Mouse (Mus musculus): Measurements from ENCODE around the gene Dld. TPM values are rescaled to one million over a fixed set of nuclear protein-coding genes. Genes with fewer than 3 reads are reported as not detected.

The Dld gene
- polyA plus RNA-seq, 1 experiment: 31.0 TPM

DNA sequence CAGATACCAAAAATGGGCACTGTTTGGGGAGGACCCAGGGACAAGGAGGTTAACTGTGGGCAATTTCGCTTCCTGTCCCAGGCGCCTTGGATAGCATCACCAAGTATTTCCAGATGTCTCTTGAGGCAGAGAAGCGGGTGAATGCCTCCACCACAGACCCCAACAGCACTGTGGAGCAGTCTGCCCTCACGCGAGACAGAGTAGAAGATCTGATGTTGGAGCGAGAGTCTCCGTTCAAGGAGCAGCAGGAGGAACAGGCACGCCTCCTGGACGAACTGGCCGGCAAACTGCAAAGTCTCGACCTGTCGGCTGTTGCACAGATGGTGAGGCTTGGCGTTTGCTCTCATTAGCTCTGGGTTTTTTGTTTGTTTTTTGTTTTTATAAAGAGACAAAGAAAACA, 30.4 kb downstream of the Dld start:
- no peak for DNase-seq (ENCODE audit: low read depth)

DNA sequence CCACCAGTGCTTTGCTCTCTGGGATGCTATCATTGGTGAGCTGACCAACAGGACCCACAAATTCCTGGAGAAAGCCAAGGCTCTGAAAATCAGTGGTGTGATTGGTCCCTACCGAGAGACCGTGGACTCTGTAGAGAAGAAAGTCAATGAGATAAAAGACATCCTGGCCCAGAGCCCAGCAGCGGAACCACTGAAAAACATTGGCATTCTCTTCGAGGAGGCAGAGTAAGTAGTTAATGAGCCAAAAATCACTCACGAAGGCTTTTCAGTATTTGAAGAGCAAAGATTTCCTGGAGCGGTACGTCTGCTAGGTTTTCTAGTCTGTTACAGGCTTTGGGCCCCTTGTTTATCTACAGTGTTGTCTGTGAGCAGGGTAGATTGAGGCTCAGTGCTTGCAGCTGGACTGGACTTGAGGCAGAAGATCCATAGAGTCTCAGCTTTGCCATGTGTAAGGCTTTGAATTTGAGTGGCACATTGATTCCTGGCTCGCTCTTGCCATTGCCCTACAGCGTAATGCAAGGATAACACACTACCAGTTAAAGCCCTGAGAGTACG, 32.8 kb downstream of the Dld start:
- DNase-seq (ENCODE audit: low read depth): no peak

DNA sequence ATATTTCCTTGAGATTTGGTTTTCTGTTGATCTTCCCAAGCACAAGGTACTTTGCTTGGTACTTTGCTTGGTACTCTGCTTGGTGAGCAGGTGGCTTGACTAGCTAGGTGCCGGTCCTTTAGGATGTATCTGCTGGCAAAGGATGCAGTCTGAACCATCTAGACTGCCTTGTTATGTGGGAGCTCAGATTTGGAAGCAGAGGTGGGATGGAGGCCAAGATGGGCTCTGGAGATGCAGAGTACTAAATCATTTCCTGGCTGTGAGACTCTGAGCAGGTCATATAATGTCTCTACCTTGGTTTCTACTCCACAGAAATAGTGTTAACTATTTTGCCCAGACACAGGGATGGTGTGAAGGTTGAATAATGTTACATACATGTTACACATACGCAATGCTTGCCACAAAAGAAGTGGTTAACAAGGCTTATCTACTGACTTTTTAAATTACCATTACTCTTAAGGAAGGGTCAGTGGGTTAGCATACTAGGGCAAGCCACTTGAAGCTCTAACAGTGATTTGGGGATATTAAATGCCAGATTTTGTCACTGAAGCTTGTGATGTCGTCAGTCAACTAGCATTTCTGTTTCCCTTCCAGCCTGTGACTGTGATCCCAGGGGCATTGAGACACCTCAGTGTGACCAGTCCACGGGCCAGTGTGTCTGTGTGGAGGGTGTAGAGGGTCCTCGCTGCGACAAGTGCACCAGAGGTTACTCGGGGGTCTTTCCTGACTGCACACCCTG, 33.4 kb downstream of the Dld start:
- no peak for DNase-seq (ENCODE audit: low read depth)

DNA sequence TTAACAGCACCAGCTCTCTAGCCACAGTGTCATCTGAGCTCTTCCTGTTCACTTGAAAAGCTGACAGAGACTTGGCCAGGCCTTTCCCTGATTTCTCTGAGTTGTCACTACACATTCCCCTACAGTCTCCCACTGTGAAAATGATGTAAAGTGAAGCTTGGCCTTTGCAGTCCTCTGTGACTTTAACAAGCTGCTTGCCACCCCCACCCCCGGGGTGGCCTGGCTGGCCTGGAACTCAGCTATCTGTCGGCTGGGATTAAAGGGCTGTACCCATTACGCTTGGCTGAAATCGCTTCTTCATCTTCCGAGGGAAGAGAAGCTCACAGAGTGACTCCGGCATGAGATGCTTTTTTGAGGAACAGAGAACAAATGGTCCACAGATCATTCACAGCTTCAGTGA, 35.3 kb downstream of the Dld start:
- no peak for DNase-seq (ENCODE audit: low read depth)

DNA sequence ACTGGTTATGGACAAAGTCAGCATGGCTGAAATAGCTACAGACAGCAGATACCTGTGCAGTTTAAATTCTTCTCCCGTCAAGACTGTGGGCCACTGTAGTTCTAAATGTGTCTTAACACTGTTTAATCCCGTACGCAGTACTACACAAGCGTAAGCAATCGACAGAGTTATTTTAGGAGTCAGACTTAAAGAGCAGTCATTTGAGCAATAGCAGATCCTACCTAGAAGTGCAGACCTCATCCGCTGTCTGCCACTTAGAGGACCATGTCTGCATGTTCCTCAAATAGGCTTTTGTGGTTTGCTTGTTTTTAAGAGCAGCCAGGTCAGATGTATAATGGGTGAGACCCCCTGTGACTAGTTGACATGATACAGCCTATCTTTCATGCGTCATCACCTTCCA, 36.9 kb downstream of the Dld start:
- DNase-seq (ENCODE audit: low read depth): no peak

DNA sequence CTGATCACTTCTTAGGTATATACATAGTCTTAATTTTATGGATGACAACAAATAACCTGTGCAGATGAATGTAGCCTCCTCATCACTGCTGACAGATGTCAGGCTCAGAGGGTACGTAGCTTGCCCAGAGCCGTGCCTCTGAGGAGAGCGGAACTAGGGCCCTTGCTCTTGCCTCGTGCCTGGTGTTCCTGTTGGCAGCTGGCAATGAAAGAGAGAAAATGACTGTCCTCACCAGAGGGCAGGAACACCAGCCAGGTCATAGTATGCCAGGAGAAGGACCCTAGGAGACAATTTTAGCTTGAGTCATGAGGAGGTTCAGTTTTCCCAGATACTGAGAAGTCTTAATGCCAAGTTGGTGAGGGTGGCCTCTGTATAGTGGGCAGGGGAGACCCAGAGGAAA, 38.1 kb downstream of the Dld start:
- DNase-seq (ENCODE audit: low read depth): no peak

DNA sequence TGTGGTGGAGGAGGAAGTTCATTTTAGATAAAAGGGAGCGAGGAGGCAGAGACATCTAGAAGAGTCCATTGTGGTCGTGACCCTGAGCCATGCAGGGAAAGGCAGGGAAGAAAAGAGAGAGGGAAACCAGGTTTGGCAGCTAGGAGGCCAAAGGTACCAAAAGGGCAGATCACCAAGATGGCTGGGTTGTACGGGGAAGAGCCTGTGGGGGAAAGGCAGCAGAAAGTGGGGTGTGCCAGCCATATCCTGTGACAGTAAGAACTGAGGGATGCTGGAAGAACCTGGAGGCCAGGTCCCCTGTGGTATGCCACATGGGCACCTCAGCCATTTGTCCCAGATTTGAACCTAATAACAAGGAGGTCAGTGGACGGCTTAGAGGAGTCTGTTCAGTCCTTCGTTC, 39.0 kb downstream of the Dld start:
- DNase-seq (ENCODE audit: low read depth): no peak

DNA sequence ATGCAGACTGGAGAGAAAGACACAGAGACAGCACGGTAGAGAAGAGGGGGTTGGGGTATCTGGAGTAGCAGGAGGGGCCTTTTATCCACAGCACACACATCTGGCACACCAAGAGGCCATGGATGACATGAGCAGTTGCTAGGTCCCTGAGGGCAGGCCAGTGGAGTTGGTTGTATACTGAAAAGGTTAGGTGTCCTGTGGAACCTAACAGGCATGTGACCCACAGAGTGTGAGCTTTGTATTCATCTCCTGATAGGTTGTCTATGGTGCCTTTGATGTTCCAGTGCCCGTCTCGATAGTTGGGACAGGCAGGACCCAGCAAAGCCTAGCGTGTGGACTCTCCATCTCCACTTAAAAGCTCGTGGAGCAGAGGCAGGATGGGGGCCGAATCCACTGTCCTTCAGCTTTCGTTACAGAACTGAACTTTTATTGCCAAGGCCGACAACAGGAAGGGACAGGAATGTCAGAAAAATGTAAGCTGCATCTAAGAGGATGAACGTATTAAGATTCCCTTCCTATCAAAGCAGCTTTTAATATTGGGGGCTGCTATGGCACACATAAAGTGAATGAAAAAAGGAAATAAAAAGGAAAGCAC, 39.5 kb downstream of the Dld start:
- no peak for DNase-seq (ENCODE audit: low read depth)

DNA sequence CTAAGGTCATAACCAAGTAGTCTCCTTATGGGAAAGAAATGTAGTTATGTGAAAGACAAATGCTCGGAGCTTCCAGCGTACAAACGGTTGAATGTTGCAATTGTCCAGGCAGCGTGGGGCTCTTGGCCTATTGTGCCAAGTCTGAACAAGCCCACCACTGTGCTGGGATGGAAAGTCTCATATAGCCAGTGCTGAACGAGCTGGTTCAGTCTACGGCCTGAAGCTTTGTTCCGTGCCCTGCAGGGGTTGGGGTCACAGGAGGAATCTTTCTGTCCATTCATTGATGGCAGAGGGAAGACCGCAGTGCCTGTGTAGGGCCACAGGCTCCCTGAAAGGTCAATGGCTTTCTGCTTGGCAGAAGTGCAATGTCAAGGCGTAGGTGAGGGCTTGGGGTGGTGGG, 40.6 kb downstream of the Dld start:
- no peak for DNase-seq (ENCODE audit: low read depth)

DNA sequence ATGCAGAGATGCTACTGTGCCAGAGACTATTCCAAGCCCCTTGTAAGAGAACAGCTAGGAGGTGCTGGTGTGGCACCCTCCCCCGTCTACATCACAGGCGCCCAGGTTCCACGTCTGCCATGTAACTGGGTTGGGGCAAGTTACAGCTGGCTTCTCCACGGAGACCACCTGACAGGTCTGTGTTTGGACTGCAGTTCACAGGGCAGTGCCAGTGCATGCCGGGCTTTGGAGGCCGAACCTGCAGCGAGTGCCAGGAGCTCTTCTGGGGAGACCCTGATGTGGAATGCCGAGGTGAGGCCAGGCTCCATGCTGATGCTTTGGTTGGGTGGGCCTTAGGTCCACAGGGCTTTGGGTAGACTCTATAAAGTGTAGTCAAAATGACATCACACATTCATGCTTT, 43.5 kb downstream of the Dld start:
- DNase-seq (ENCODE audit: low read depth): no peak

DNA sequence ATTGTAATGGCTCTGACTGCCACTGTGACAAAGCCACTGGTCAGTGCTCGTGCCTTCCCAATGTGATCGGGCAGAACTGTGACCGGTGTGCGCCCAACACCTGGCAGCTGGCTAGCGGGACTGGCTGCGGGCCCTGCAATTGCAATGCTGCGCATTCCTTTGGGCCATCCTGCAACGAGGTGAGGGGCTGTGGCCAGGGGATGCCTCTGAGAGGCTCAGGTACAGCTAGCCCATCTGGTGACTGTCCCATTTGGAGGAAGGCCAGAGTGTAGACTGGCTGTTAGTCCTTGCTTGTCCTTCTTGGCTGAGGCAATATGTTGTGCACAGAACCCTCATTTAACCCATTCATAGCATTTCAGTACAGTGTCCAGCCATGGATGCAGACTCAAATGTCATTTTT, 44.2 kb downstream of the Dld start:
- DNase-seq (ENCODE audit: low read depth): no peak

DNA sequence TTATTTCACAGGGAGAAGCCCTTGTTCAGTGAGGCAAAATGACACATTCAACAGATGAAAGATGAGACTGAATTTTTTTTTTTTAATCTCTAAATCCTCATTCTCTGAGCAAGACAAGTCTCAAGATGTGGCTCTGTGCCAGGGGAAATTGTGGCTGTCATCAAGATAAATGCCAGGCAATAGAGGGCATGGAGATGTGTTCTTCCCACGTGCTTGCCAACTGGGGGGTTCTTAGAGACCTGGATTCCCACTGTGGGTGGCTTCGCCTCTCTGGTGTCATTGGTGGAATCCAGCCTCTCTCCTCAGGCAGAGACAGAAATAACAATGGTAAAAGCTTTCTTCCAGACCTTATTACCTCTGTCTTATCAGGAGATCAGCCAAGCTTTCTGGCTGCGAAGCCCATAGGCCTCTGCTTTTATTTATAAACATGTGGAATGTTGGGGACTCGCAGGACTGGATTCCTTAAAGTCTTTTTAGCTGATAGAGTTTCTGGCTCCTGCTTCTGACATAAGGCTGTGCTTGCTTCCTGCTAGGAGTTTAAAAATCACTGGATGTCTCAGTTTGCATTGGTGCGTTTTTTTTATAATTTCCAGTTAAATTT, 45.1 kb downstream of the Dld start:
- no peak for DNase-seq (ENCODE audit: low read depth)

DNA sequence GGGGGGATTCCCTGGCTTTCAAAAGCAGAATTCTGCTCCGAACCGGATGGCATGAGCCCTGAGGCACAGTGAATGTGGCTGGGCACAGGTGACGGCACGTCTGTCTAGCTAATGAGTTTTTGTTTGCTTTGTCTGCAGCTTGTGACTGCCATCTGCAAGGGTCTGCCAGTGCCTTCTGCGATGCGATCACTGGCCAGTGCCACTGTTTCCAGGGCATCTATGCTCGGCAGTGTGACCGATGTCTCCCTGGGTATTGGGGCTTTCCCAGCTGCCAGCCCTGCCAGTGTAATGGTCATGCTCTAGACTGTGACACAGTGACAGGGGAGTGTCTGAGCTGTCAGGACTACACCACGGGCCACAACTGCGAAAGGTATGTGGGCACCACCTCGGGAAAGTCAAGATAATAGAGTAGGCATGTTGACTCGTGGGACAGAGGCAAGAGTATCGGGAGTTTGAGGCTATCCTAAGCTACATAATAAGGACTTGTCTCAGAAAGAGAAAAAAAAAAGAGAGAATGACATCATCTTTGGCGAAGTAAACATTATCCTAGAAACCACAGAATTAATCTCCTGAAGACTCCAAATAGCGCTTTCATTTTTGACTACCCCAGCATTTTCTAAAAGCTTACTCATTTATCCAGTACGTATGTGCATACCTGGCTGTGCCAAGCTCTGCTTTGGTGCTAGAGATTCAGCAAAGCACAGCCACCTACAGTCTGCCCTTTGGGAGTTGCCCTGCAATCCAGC, 48.3 kb downstream of the Dld start:
- no peak for DNase-seq (ENCODE audit: low read depth)

DNA sequence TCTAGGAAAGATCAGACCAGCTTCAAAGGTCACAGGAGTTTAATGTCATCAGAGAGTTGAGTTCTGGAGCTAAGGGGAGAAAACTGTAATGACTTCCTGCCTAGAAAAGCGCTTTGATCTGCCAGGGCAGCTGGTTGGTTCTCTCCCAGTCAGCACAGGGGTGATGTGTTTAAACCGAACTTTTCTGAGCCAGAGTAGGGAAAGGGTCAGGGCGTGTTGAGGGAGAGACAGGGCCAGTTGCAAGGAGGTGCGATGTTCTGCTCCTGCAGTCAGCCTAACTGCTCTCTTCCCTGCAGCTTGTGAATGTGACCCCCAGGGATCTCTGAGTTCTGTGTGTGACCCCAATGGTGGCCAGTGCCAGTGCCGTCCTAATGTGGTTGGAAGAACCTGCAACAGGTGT, 49.0 kb downstream of the Dld start:
- DNase-seq (ENCODE audit: low read depth): no peak

DNA sequence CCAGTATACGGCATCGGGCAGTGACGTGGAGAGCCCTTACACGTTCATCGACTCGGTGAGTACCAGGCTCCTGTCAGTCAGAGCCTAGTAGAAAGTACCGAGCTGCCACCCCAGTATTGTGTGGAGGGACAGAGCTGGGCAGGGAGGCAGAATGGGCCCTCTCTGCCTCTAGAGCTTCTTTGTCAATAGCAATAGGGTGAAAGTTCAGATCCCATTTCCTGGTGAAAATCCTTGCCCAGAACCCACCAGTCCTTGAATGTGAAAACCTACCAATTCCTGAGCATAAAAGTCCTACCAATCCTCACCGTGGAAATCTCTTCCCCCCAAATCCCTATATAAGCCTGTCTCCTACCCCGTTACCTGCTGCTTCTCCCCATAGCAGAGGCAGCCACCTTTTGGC, 51.0 kb downstream of the Dld start:
- DNase-seq (ENCODE audit: low read depth): no peak

DNA sequence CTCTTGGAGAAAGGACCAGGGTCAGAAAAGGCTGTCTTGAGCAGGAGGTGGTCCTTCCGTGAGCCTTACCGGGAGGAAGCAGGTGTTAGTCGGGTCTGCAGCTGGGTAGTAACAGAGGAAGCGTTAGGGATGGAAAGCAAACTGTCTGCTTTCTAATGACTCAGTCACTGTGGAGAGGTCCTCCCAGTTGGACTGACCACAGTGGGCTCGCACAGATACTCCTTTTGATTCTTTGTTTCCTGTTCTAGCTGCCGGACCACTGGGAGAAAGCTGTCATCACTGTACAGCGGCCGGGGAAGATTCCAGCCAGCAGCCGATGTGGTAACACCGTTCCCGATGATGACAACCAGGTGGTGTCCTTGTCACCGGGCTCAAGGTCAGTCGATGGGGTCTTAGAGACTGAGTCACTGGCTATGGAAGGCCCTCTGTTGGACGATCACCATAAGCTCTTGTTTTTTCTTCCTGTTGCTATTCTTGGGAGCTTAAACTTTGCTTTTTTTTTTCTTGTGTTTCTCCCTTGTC, 51.5 kb downstream of the Dld start:
- no peak for DNase-seq (ENCODE audit: low read depth)

DNA sequence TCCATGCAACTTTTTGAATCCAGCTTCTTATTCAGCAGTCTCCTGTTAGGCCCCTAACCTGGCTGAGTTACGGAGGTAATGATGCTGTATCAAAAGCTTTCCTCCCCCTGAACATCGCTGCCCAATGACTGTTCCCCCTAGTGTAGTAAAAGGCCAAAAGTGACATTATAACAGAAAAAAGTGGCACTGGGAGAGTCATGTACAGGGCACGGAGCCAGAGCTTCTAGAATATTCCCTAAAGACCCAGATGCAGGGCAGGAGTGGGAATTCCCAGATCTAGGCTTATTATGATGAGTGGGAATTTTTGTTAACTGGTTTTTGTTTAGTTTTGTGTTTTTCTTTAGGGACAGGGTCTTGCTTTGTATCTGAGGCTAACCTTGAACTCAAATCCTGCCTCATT, 52.1 kb downstream of the Dld start:
- no peak for DNase-seq (ENCODE audit: low read depth)

DNA sequence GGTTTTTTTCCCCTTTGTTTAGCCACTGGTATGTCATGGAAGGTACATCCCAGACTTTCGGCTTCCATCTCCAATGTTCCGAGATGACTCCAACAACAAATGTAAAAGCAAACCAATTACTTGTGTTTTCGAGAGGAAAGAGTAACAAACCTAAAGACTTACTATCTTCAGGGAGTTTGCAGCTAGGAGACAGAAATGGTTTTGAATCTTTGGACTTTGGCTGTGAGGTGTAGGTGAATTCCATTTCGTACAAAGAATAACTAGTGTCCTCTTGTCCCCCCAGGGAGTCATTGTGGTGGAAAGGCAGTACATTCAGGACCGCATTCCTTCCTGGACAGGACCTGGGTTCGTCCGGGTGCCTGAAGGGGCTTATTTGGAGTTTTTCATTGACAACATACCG, 52.7 kb downstream of the Dld start:
- no peak for DNase-seq (ENCODE audit: low read depth)

DNA sequence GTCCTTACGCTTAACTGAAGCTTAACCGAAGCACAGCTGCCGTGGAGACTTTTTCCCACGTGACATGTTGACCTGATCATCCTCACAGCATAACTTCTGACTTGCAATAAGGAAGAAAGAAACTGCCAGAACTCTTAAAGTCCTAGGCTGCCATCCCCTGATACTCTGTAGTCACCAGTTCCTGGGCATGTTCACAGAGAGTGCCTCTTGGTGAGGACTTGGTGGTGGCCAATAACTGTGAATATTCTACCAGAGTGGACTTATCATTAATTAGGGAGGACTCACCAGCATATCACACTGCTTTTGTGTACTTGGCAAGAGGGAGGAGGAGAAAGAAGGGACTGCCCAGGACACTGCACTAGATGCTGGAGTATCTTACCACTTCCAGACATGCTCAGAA, 53.1 kb downstream of the Dld start:
- DNase-seq (ENCODE audit: low read depth): no peak

DNA sequence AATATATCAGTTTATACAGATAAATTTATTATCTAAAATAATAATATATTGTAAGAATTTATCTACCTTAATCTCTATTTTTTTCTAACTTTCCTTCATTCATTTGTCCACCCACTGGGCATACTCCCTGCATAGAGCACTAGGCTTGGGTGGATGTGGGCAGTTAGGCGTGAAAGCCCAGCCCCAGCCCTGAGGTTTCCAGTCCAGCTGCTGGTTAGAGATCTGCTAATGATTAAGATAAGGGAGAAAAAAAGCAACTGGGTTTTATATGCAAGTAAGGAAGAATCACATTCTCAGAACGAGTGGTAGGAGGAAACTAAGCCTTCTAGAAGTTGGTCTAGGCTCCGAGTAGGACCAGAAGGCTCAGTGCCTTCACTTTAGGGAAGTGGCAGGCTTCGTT, 55.2 kb downstream of the Dld start:
- DNase-seq (ENCODE audit: low read depth): no peak

DNA sequence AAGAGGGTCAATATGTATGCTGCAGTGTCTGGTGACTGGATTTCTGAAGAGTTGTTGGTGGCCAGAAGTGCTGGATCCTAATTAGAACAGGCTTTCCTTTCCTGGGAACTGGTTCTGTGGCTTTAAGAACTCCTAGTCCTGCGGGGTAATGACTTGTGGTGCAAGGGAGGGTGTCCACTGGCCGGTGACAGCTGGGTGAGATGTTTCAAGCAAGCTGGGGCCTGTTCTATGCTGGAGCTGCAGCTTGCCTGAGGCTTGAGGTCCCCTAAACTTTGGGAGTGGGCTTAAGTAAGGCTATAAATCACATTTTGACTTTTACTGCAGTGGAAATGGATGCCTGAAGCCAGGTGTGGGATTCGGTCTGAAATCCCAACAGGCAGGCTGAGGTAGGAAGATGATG, 55.7 kb downstream of the Dld start:
- no peak for DNase-seq (ENCODE audit: low read depth)

DNA sequence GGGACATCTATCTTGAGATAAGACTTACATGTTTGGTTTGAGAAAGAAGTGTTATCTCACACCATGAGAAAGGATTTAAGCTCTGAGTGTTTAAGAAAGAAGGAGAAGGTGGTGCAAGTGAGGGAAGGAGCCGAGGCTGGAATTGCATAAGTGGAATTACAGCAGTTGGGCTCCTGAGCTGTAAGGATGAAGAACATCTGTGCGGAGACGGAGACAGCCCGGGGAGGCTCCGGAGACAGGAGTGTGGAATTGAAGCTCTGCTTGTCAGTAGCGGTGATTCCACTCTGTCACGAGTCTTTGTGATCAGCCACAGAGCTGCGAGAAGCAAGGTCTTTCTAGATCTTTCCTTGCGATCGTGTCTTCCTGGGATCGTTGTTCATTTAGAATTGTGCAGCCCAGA, 56.3 kb downstream of the Dld start:
- no peak for DNase-seq (ENCODE audit: low read depth)
